Mouse (Mus musculus): ENCODE results near the gene A630076J17Rik. TPM values are rescaled to one million over a fixed set of nuclear protein-coding genes. Genes with fewer than 3 reads are reported as not detected.
A peak's percentile ranks its signal among the peaks of the same experiment; 100 is the strongest.

The A630076J17Rik gene
- polyA plus RNA-seq, 1 experiment from 2014 or later = not detected

DNA sequence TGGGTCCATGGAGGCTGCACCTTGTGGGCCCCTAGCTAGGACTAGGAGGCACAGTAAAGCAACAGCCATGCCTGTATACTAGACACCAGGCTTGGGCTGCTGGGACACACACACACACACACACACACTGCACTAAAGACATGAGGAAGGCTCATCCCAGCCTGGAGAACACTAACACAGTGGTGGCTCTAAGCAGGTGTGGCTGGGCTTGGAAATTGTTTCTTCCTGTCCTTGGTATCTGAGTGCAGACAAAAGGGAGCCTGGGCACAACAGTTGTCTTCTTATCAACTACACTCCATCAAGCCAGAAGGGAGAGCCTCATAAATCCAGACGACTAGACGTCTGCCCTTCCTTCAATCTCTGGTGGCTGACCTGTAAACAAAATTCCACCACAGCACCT, 19.9 kb downstream of the A630076J17Rik start:
- Histone ChIP-seq H3K27ac (ENCODE audit: low read length) (no peak overlapping the region), H3K4me1 (ENCODE audit: insufficient read depth, low read depth, low read length) (peaks cover 4% of the 10 kb centered on the region; the same call in 1 of the 2 replicates), H3K4me2 (replicated peaks; ENCODE audit: low read depth, low read length) (no peak overlapping the region), H3K4me3 (ENCODE audit: low read depth, low read length) (no peak overlapping the region), H3K9ac (replicated peaks; ENCODE audit: low read depth) (no peak overlapping the region), H3K36me3 (ENCODE audit: insufficient read depth, low read length) (no peaks in the 10 kb centered on the region), H3K27me3 (replicated peaks; ENCODE audit: insufficient read depth, low read length) (no peaks in the 10 kb centered on the region), H3K9me3 (ENCODE audit: low read length) (no peaks in the 10 kb centered on the region)
- DNase-seq (ENCODE audit: low spot score) (no peak), ATAC-seq (peak; percentile 36)
- WGBS = 16% methylated on average over 2 of the region's 2 CpGs
- no peak for TF ChIP-seq CTCF (IDR thresholded peaks at IDR 0.05)
- TF ChIP-seq EP300 (IDR thresholded peaks at IDR 0.05) = peak; percentile 58

DNA sequence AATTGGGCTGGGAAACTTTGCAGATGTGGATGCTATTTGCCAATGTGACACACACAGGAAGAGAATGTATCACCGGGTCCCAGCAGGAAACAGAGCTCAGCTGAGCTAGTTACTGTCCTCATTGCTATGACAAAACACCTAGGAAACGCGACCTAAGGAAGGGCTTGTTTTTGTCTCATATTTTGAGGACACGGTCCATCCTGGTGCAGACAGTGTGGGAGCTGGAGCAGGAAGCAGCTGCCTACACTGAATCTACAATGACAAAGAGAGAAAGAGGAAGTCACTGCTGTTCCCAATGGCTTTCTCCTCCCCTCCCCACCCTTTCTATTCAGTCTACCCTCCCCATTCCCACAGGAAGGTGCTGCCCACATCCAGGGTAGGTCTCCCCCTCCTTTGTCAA, 21.6 kb downstream of the A630076J17Rik start:
- H3K36me3 ChIP-seq (ENCODE audit: insufficient read depth, low read length) = no peaks in the 10 kb centered on the region
- no peaks in the 10 kb centered on the region for H3K27me3 ChIP-seq (replicated peaks; ENCODE audit: insufficient read depth, low read length)
- whole genome bisulfite sequencing = 56% methylated on average over 4 of the region's 4 CpGs
- TF ChIP-seq EP300 (IDR thresholded peaks at IDR 0.05) (peak; percentile 49; the same call in 1 of the 2 replicates), CTCF (IDR thresholded peaks at IDR 0.05) (no peak)
- H3K4me1 ChIP-seq (ENCODE audit: insufficient read depth, low read depth, low read length) = peaks cover 4% of the 10 kb centered on the region; the same call in 1 of the 2 replicates
- H3K27ac ChIP-seq (ENCODE audit: low read length) = no peak overlapping the region
- peak; percentile 60 for DNase-seq (ENCODE audit: low spot score)
- no peak overlapping the region for H3K4me3 ChIP-seq (ENCODE audit: low read depth, low read length)
- no peak overlapping the region for H3K9ac ChIP-seq (replicated peaks; ENCODE audit: low read depth)
- no peak overlapping the region for H3K4me2 ChIP-seq (replicated peaks; ENCODE audit: low read depth, low read length)
- peak; percentile 92 for ATAC-seq
- no peaks in the 10 kb centered on the region for H3K9me3 ChIP-seq (ENCODE audit: low read length)

GRCm38 (mm10) chr3:107253925-107254324, 23.5 kb downstream of the A630076J17Rik start:
- no peak for TF ChIP-seq CTCF (IDR thresholded peaks at IDR 0.05)
- 68% methylated on average over 5 of the region's 5 CpGs for WGBS

GRCm38 (mm10) chr3:107255992-107256391, 25.6 kb downstream of the A630076J17Rik start:
- Histone ChIP-seq H3K9ac (replicated peaks; ENCODE audit: low read depth) (no peak overlapping the region), H3K9me3 (ENCODE audit: low read length) (no peaks in the 10 kb centered on the region), H3K36me3 (ENCODE audit: insufficient read depth, low read length) (no peaks in the 10 kb centered on the region), H3K4me1 (ENCODE audit: insufficient read depth, low read depth, low read length) (peaks cover 4% of the 10 kb centered on the region; the same call in 1 of the 2 replicates), H3K4me2 (replicated peaks; ENCODE audit: low read depth, low read length) (no peak overlapping the region), H3K4me3 (ENCODE audit: low read depth, low read length) (no peak overlapping the region), H3K27me3 (replicated peaks; ENCODE audit: insufficient read depth, low read length) (no peaks in the 10 kb centered on the region), H3K27ac (ENCODE audit: low read length) (no peak overlapping the region)
- ATAC-seq (no peak), DNase-seq (ENCODE audit: low spot score) (no peak)
- no peak for TF ChIP-seq EP300 (IDR thresholded peaks at IDR 0.05)
- 88% methylated on average over 3 of the region's 3 CpGs for WGBS

More at GRCm38 (mm10) chr3:107253925-107254324, 23.5 kb downstream of the A630076J17Rik start:
- H3K4me2 ChIP-seq (replicated peaks; ENCODE audit: low read depth, low read length) = no peak overlapping the region
- DNase-seq (ENCODE audit: low spot score) (no peak), ATAC-seq (no peak)
- no peaks in the 10 kb centered on the region for H3K36me3 ChIP-seq (ENCODE audit: insufficient read depth, low read length)
- H3K27me3 ChIP-seq (replicated peaks; ENCODE audit: insufficient read depth, low read length) = no peaks in the 10 kb centered on the region
- no peaks in the 10 kb centered on the region for H3K9me3 ChIP-seq (ENCODE audit: low read length)
- no peak overlapping the region for H3K9ac ChIP-seq (replicated peaks; ENCODE audit: low read depth)
- H3K4me1 ChIP-seq (ENCODE audit: insufficient read depth, low read depth, low read length) = peaks cover 4% of the 10 kb centered on the region; the same call in 1 of the 2 replicates
- H3K4me3 ChIP-seq (ENCODE audit: low read depth, low read length) = no peak overlapping the region
- no peak overlapping the region for H3K27ac ChIP-seq (ENCODE audit: low read length)

GRCm38 (mm10) chr3:107256724-107257123, 26.3 kb downstream of the A630076J17Rik start:
- Histone ChIP-seq H3K4me1 (ENCODE audit: insufficient read depth, low read depth, low read length) (peaks cover 4% of the 10 kb centered on the region; the same call in 1 of the 2 replicates), H3K27ac (ENCODE audit: low read length) (no peak overlapping the region), H3K9ac (replicated peaks; ENCODE audit: low read depth) (no peak overlapping the region), H3K4me3 (ENCODE audit: low read depth, low read length) (no peak overlapping the region), H3K9me3 (ENCODE audit: low read length) (no peaks in the 10 kb centered on the region), H3K27me3 (replicated peaks; ENCODE audit: insufficient read depth, low read length) (no peaks in the 10 kb centered on the region), H3K36me3 (ENCODE audit: insufficient read depth, low read length) (no peaks in the 10 kb centered on the region), H3K4me2 (replicated peaks; ENCODE audit: low read depth, low read length) (no peak overlapping the region)
- ATAC-seq = no peak
- no peak for DNase-seq (ENCODE audit: low spot score)
- TF ChIP-seq CTCF (IDR thresholded peaks at IDR 0.05) (no peak), EP300 (IDR thresholded peaks at IDR 0.05) (no peak)
- WGBS = 42% methylated on average over 7 of the region's 7 CpGs

DNA sequence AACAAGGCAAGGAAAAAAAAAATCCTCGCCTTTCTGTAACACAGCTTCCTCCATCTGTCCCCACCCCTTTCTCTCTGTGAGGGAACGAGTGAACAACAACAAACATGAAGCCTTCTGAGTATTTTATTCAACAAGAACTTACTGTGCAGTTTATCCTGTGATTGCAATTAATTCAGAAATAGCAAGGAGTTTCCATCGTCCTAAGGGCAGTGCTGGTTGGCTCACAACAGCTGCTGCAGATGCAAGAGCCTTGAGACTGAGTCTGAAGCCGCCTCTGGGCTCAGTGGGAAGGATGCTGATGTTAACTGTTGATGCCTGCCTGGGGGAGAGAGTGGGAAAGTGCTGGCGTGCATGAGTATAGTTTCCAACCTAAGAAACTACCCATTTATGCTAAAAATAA, 27.5 kb downstream of the A630076J17Rik start:
- no peak overlapping the region for H3K27ac ChIP-seq (ENCODE audit: low read length)
- H3K4me2 ChIP-seq (replicated peaks; ENCODE audit: low read depth, low read length) = no peak overlapping the region
- no peaks in the 10 kb centered on the region for H3K36me3 ChIP-seq (ENCODE audit: insufficient read depth, low read length)
- no peak overlapping the region for H3K4me3 ChIP-seq (ENCODE audit: low read depth, low read length)
- WGBS = 52% methylated on average over 5 of the region's 5 CpGs
- no peaks in the 10 kb centered on the region for H3K4me1 ChIP-seq (ENCODE audit: insufficient read depth, low read depth, low read length)
- no peaks in the 10 kb centered on the region for H3K27me3 ChIP-seq (replicated peaks; ENCODE audit: insufficient read depth, low read length)
- TF ChIP-seq EP300 (IDR thresholded peaks at IDR 0.05) = no peak
- TF ChIP-seq CTCF (IDR thresholded peaks at IDR 0.05) = no peak
- H3K9me3 ChIP-seq (ENCODE audit: low read length) = no peaks in the 10 kb centered on the region
- DNase-seq (ENCODE audit: low spot score) (peak; percentile 8), ATAC-seq (no peak)
- H3K9ac ChIP-seq (replicated peaks; ENCODE audit: low read depth) = no peak overlapping the region
